Mouse (Mus musculus) kidney, postnatal 25 days (tissue): ENCODE results near the gene Ddb2.
"Not testable (repeated sequence)": the region's sequence is repeated elsewhere in the genome, so short reads cannot be mapped to it uniquely, and the experiment has no call there.

ENCODE experiments used
- DNase-seq, 2 experiments: peaks; one replicate each; pipeline ENCODE4 v3.0.0; 2021; ENCODE audit warnings: mixed read lengths in 2 of 2

Ddb2 gene

DNA sequence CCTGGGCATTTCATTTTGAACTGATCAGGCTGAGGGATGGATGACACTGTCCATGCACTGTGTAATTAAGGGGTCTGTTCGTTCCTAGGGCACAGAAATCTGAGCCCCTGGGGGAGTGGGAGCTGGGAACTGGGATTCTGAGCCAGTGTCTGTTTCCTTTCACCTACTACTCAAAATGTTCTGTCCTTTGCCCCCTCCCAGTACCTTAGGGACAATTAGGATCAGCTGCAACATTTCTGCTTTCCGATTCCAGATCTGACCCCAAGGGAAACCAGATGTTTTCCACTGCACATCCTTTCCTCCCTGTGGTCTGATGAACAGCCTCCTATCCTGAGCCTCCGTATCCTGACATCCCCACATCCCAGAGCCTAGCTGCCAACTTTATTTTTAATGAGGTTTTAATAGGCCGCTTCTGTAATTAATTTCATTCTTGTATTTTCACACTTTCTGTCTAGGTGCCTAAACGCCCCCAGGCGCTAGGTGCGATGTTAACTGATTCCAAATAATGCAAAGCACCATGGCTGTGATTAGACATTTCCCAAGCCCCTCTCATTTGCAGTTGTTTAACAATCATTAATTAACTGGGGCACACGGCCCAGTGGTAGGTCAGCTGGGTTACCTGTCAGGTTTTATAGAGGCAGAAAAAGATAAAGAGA lies 18.1 kb upstream of the Ddb2 start:
- no peak for DNase-seq

DNA sequence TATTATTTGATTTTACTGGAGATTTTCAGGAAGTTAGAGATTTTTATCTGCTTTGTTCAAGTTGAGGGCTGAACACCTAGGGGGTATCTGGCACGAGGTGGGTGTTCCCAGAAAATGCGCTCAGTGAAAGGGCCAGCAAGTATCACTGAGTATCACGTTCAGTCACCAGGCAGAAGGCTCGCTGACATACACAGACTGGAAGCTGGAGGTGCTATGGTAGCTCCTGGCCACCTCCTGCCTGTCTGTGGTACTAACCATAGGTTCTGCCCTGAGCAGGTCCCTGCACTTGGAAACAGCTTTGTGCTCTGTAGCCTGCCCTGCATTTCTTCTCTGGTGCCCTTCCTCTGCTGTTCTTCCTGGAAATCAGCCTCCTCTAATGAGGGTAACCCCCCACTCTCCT lies 15.7 kb upstream of the Ddb2 start:
- no peak for DNase-seq

DNA sequence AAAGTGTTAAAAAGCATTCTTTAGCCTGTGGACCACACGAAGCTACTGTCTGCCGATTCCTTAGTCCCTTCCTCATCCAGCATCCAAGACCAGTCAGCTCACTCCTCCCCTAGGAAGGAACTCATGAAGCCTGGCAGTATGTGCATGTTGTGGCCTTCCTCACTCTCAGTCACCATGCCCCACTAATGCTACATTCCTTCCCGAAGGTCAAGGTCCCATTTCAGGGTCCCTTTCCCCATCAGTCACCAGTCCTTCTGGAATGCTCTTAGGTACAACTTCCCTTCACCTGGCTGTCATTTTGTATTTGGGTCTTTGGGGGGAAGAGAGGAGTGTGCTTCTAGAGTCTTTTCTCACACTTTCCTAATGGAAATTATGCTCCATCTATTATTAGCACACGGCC lies 15.2 kb upstream of the Ddb2 start:
- no peak for DNase-seq

GRCm38 (mm10) chr2:91248366-91248765 lies 11.6 kb upstream of the Ddb2 start:
- DNase-seq = no peak

DNA sequence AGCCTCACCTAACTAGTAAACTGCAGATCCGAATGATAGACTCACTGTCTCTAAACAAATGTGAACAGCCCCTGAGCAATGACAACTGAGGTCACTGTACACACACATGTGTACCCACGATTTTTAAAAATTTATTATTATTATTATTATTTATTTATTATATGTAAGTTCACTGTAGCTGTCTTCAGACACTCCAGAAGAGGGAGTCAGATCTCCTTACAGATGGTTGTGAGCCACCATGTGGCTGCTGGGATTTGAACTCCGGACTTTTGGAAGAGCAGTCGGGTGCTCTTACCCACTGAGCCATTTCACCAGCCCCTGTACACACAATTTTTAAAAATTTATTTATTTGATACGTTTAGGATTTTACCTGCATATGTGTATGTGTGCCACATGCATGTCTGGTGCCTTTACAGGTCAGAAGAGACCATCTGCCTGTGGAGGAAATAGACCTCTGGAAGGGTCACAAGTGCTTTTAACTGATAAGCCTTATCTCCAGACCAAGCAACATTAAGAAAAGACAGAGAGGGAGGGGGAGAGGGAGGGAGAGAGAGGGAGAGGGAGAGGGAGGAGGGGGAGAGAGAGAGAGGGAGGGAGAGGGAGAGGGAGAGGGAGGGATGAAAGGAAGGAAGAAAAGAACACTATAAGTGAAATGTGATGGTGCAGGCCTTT lies 7.9 kb upstream of the Ddb2 start:
- DNase-seq = no peak

DNA sequence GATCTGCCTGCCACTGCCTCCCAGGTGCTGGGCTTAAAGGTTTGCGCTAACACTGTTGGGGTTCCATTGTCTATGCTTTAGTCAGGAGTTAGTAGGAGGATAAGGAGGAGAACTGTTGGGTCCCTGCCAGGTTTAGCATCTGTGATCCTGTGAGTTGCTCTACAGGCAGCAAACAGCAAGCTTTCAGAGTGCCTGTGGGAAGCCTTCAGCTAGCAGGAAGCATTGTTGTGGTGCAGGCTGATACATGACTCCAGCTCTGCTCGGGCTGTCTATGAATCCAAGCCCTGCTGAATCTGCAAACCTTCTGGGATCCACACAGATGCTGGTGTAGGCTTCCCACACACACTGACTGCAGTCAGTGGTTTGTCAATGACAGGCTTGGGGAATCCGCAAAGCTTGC lies 6.6 kb upstream of the Ddb2 start:
- no peak for DNase-seq

DNA sequence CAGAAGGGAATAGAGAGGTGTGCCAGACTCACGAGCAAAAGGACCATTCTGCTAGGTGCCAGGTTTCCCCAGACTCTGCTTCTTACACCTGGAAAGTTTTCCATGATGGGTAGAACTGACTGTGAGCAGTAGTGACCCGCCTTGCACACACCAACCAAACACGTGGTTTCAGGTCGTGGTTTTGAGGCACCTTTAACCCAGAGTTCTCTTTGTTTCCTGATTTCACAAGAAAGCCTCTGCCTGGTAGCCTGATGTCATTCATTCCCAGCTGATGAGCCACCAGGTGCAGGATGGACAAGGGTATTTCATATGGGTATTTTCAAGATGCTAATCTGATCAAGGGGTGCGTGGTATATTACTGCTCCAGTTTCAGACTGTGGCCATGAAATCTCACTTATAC lies 5.8 kb upstream of the Ddb2 start:
- no peak for DNase-seq

- not testable (repeated sequence) for DNase-seq
These were observed 814 bp upstream of the Ddb2 start for GRCm38 (mm10) chr2:91237511-91238080.

GRCm38 (mm10) chr2:91229735-91230134 lies 7.0 kb downstream of the Ddb2 start:
- DNase-seq = no peak

DNA sequence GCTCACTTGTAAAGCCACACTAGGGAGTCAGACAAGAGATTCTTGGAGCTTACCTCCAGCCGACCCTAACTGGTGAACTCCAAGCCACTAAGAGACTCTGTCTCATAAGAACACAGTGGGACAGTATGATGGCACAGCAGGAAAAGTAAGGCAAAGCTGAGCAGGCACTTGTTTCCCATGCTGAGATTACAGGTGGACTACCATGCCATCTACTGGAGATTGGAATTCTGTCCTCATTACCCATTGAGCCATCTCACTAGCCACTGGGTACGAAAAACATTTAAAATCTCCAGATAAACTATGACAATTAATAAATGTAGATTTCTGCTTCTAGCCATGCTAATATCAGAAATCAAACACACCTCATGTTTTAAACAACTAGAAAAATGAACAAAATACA lies 13.2 kb downstream of the Ddb2 start:
- no peak for DNase-seq

DNA sequence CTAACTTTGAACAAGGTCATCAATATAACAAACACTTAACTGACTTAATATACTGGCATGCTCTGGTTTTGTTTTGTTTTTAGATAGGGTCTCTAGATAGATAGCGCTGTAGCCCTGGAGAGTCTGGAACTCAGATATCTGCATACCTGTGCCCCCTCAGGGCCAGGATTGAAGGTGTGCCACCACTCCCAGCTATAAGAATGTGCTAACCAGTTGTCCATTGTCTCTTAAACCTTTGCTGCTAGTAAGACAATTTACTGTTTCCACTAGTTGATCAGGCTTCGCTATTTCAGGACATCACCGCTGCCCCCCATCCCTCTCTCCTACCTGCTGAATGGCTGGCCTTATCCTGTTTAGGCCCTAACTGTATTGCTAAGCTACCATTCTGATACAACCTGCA lies 16.3 kb downstream of the Ddb2 start:
- no peak for DNase-seq

GRCm38 (mm10) chr2:91217032-91217431 lies 19.8 kb downstream of the Ddb2 start:
- no peak for DNase-seq

GRCm38 (mm10) chr2:91213311-91213710 lies 23.5 kb downstream of the Ddb2 start:
- no peak for DNase-seq

- no peak for DNase-seq
These were observed 30.5 kb downstream of the Ddb2 start for GRCm38 (mm10) chr2:91206254-91206775.

DNA sequence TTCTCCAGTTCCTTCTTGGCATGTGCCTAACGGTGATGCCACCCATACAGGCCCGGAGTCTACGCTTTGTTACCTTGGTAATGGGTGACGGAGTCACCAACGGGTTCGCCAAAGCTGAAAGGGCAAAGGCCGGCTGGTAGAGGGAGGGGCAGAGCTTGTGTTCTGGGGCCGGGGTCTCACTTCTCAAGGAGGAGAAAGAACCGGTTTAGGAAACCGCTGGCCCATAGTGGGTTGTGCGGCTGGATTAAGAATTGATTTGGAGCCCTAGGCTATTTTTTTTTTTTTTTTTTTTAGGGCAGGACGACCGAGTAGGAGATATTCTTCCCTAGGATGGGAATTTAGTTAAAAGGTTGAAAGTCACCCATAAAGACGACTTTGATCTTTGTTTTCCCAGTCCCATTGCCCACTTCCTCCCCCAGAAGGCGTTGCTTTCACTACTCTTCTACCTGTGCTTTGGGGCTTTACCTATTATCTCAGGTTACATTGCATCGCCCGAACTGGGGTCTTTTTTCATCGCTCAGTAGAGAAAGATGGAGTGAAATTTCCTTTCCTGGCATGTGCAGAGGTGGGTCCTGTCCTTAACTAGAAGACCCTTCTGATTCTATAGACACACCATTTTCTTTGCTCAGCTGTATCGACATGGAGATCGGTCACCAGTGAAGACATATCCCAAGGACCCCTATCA lies 33.7 kb downstream of the Ddb2 start:
- DNase-seq = no peak

GRCm38 (mm10) chr2:91202222-91202971 lies 34.4 kb downstream of the Ddb2 start, which contains the start of the genes Nr1h3 and Acp2:
Gene Nr1h3, minus strand, starts transcription at chr2:91202834.
Gene Acp2, plus strand, starts transcription at chr2:91202885.
- DNase-seq = peak; percentile 90 to 94

DNA sequence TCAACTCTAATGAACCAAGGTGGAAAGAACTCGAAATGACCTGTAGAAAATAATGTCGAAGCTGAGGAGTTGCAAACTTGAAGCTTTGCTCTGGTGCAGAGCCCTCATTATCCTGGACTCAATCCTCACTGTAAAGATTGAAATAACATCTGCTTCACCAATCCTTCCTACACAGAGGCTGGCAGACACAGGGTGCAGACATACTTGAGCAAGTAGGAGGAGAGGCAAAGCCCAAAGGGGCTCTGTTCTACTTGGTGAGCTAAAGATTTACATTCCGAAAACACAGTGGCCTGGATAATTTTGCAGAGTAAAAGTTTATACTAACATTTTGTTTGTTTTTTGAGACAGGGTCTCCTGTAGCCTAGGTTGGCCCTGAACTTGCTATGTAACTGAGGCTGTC lies 37.9 kb downstream of the Ddb2 start:
- DNase-seq = no peak

DNA sequence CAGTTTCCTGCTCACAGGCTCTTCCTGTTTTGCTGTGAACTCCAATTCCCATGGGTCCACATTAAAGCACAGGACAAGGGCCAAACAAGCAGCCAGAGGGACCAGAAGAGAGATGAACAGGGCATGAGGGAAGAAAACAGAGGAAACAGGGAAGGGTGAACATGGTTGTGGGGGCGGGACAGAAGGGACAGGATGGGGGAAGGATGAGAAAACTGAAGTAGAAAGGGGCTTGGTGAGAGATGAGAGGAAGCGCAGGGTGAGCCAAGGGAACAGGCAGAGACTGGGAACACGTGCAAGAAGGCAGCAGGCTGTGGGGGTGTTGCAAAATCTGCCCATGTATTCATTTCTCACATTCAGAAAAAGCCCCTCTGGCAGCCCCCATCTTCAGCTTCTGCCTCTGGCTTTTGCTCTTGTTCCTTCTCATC lies 40.2 kb downstream of the Ddb2 start:
- peak; percentile 47 to 66 for DNase-seq

GRCm38 (mm10) chr2:91194624-91195332 lies 42.0 kb downstream of the Ddb2 start:
- DNase-seq = peak; percentile 93 to 96

- peak in 1 of 2 experiments; percentile 35 for DNase-seq
These were observed 46.3 kb downstream of the Ddb2 start for GRCm38 (mm10) chr2:91190501-91190900.

GRCm38 (mm10) chr2:91187431-91187830 lies 49.4 kb downstream of the Ddb2 start:
- peak in 1 of 2 experiments; percentile 2 for DNase-seq

- DNase-seq = no peak
These were observed 50.6 kb downstream of the Ddb2 start for GRCm38 (mm10) chr2:91186208-91186607.
